Mouse (Mus musculus): ENCODE data around the gene Gm3250.

DNA sequence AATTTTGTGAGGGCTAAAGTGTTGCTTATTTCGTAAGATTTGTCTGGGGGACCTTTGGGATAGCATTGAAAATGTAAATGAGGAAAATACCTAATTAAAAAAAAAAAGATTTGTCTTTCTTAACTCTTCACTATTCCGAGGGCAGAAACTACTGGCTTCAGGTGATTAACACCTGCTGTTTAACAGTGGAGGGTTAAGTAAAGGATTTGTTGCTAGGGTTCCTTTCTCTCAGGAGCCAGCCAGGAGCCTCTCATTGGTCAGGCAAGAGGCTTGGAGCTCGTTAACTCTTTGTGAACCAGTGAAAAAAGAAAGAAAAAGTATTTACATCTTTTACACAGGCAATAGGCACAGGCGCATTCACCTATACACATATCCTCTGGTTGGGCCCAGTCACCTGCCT lies 36.9 kb upstream of the Gm3250 start:
- TF ChIP-seq CTCF (IDR thresholded peaks at IDR 0.05; ENCODE audit: extremely low read depth, insufficient read depth, low read length) (no peak), POLR2A (IDR thresholded peaks at IDR 0.05; ENCODE audit: extremely low read depth, insufficient read depth, low read length) (no peak)

All from cortical plate, adult 2 months (tissue).